Mouse (Mus musculus): Measurements from ENCODE around the gene Gm5941.
"Not testable (repeated sequence)": the region's sequence is repeated elsewhere in the genome, so short reads cannot be mapped to it uniquely, and the experiment has no call there.

Gm5941 gene

DNA sequence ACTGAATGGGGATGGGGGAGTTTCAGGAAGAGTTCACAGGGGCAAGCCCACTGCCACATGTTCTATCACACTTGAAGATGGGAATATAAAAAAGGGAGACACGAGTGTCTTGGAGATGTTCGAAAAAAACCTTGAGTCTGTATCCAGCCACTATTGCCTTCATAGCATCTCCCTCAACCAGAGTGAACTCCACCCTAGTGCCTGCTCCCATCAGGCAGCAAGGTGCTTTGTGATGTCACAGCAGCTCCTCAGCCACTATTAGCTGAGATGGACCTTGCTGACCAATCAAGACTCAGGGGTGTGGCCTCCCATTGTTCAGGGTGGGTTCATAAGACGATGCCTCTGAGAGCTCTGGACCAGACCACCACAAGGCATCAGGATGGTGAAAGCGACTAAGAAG is at the start of gene Gm5941:
Gm5941 (plus strand) TSS at position 301 of the 400 bp plus-strand sequence.
- TF ChIP-seq GATA4 (IDR thresholded peaks at IDR 0.05; ENCODE audit: insufficient replicate concordance, low read length): not testable (repeated sequence)

DNA sequence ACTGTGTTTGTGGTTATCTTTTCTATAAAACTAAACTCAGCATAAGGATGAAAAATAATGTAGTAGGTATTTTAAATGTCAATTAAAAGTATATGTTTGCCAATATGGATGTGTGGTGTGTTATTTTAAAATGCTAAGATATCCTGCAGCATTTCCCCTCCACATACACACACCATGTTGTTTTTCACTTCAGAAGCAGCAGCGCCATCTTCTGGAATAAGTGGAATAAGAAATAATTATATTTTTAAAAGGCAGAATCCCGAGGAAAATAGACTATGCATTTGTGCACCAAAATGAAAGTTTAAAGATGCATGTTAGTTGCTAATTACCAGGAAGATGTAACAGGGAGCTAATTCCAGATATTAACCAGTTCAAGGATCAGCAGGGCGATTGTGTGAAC is 29.3 kb upstream of the Gm5941 start:
- TF ChIP-seq GATA4 (IDR thresholded peaks at IDR 0.05; ENCODE audit: insufficient replicate concordance, low read length): no peak

DNA sequence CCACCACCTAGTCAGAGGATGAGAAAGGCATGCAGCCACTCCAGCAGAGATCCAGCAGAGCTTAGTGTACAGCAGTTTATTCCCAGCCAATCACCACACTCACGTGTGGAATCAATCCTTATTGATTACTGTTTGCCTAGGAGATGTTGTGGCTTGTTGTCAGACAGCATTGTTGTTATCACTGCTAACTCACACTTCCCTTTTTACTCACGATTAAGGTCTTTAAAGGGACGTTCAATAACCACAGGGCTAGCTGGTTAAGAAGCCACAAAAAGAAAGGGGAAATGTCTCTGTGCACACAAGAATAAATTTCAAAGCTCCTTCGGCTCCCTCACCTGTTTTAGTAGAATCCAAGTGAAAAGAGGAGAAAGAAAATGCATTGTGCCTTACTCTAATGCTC is 25.0 kb upstream of the Gm5941 start:
- no peak for TF ChIP-seq GATA4 (IDR thresholded peaks at IDR 0.05; ENCODE audit: insufficient replicate concordance, low read length)

GRCm38 (mm10) chrX:92498254-92498653 is 8.5 kb downstream of the Gm5941 start:
- no peak for TF ChIP-seq GATA4 (IDR thresholded peaks at IDR 0.05; ENCODE audit: insufficient replicate concordance, low read length)

- no peak for TF ChIP-seq GATA4 (IDR thresholded peaks at IDR 0.05; ENCODE audit: insufficient replicate concordance, low read length)
These were observed 38.1 kb downstream of the Gm5941 start for GRCm38 (mm10) chrX:92527826-92528225.

Measured in liver, adult (tissue).